Mouse (Mus musculus) E14TG2a.4 (cell line): ENCODE measurements around the gene Glipr1l3.
"Not testable (repeated sequence)": the region's sequence is repeated elsewhere in the genome, so short reads cannot be mapped to it uniquely, and the experiment has no call there.

ENCODE experiments used
- CTCF ChIP-seq: conservative IDR thresholded peaks from 2 replicates; pipeline ENCODE4 v1.5.1; 2014; ENCODE audit warnings: low read length
- NANOG ChIP-seq: IDR thresholded peaks from 2 replicates; pipeline ENCODE4 v1.6.1; 2014; ENCODE audit warnings: borderline replicate concordance, low read length, mixed read lengths

- not testable (repeated sequence) for TF ChIP-seq CTCF, NANOG
Measured at GRCm38 (mm10) chr10:112127682-112128230, 32.4 kb downstream of the Glipr1l3 start.
